Mouse (Mus musculus) kidney, postnatal 36 days (tissue): Measurements from ENCODE around the gene Hgd.

Experiments used
- DNase-seq, 2 experiments: peaks; one replicate each; pipeline ENCODE4 v3.0.0; 2021 to 2022; ENCODE audit warnings: mixed read lengths in 2 of 2

Gene Hgd

DNA sequence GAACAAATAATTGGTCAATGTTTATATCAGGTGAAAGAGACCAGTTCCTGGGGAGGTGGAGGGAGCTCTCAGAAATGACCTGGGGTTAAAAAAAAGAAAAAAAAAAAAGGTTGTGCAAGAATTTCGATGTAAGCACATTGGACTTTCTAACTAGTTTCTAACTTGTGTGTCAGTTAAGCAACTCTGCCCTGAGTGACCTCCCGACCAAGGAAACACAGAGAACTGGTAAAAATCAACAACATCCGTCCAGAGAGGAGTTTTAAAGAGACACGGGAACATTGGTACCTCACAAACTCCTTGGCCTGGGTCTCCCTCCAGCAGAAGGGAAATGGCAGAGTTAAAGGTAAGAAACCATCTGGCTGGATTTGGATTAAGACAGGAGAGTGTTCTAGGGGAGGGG lies at the start of gene Hgd:
Hgd (plus strand) TSS at position 160 of the 400 bp plus-strand sequence.
- peak; percentile 63 to 79 for DNase-seq

DNA sequence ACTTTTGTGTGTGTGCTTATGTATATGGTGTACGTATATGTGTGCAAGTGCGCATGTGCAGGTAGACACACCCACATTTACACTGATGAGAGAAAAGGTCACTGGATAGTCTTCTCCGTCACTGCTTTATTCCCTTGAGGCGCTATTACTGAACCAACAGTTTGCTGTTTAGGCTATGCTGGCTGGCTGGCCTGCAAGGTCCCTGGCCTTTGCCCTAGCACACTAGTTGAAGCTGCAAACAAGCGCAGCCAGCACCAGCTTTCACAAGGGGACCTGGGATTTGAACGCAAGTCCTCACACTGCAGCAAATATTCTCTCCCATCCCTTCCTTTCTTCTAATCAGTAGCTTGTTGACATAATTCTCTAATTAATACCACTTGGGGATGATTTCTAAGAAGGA lies 49.8 kb upstream of the Hgd start:
- peak; percentile 37 to 54 for DNase-seq

DNA sequence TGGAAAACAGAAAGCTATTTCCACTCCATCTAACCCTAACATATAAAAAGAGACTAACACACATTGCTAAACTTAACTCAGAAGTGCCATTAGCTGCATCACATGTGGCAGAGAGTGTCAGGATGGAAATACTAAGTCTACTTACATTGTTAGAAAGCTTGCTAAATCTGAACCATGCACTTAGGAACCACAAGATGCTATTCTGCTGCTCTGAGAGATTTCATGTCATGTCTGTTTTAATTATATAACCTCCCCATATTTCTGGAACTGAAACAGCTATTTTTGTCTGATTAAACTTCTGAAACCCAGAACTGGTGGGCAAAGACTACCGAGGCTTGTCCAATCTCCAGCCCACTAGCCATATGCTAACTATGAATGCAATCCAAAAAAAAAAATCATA lies 47.9 kb upstream of the Hgd start:
- no peak for DNase-seq

DNA sequence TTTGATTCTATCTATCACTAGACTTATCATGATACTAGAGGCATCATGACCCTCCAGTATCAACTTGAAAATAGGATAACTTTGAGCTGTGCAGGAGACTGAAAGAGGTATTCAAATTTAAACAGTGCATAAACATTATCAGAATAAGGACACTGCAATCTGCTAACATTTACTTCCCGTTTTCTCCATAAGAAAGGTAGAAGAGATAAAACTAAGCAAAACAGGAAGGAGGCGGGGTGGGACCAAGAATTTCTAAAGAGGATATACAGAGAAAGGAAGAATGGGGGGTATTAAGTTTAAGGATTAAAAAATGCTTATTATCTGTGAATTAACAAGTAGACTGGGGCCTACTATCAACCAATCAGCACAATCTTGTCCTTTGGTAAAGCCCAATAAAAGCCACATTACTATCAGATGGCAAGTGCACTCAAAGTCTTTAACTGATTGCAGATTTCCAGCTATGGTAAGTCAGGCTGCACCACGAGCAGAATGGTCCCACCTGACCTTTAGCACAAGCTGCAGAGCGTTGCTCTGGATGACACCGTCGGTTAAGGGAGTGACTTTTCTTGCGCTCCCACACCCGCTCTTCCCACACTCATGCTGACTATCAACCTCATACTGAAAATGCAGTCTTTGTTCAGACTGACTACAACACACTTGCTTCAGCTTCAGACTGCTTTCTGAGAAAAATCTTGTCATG lies 46.4 kb upstream of the Hgd start:
- no peak for DNase-seq

DNA sequence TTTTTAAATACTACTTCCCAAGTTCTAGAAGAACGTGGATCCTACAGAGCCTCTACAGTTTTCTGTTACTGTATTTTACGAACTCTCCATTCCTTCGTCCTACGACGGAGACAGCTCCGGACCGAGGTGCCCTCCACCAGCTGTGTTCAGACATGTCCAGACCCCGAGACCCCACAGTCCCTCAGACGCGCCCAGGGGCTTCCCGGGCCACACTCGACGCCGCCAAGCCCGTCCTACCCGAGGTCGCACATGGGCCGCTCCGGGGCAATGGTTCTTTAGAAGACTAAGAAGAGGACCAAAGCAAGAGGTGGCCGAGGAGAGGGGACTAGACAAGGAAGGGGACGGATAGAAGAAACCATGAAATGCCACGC lies 40.7 kb upstream of the Hgd start:
- no peak for DNase-seq

DNA sequence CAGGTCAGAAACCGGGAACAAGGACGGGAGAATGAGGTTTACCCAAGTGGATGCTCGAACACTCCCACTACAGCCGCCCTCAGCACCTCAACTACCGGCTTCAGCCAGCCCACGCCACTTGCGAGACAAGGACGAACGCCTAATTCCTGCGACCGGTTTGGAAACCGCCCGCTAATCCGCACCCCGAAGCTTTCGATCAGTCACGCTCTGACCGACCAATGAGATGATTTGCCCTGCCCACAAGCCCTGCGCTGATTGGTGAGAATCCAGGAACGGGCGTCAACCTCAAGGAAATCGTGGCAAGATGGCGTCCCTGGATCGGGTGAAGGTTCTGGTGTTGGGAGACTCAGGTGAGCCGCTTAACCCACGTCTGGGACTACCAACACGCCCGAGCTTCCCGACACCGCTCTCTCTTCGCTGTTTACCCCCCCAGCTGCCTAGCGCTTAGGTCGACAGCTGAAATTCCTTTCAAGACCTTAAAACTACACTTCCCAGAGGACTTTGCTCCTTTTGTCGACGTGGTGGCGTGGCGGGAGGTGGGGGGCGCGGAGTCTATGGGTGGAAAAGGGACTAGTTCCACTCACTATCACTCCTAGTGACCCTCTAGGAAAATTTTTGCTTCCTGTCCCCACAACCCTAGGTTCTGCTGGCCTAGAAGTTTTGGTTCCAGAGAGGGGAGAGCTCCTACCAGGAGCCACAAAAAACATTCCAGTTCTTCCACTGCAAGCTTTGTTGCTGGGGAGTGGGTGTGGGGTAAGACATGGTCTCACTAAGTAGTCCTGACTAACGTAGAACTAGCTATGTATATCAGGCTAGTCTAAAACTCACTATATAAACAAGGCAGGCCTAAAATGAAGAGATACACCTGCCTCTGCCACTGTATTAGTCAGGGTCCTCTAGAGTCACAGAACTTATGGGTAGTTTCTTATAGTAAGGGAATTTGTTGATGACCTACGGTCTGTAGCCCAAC lies 40.1 kb upstream of the Hgd start, which contains the start of the genes Gtf2e1 and Rabl3:
Gtf2e1 (minus strand) TSS at position 179 of the 970 bp plus-strand sequence.
Rabl3 (plus strand) TSS at position 275 of the 970 bp plus-strand sequence.
- peak; percentile 97 to 99 for DNase-seq

DNA sequence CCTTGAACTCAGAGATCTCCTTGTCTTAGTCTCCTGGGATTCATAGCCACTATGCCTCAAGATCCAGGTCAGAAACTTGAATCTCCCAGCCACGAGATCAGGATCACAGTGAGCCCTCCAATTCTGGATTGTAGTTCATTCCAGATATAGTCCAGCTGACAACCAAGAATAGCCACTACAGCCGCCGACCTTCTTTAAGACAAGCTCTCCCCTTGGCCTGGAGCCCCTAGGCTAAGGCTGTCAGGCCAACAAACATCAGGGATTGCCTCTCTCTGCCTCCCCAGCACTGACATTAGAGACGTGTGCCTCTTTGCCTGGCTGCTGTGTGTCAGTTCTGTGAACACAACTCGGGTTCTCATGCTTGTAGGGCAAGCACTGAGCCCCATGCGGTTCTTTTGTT lies 39.2 kb upstream of the Hgd start:
- no peak for DNase-seq

DNA sequence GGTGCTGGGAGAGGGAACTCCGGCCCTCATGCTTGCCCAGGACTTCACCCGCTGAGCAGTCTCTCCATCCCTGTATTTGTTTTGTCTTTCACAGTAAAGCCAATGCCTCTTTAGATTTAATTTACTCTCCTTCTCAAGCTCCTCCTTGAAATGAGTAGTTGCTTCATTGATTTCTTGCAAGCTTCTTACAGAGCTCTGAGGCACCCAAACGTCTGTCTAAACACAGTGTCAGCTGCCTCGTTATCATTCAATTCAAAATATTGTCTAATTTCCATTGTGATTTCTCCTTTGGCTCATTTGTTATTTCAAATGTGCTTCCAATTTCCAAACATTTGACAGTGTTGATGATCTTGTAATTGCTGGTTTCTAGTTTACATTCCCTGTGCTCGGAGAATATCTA lies 33.6 kb upstream of the Hgd start:
- no peak for DNase-seq

DNA sequence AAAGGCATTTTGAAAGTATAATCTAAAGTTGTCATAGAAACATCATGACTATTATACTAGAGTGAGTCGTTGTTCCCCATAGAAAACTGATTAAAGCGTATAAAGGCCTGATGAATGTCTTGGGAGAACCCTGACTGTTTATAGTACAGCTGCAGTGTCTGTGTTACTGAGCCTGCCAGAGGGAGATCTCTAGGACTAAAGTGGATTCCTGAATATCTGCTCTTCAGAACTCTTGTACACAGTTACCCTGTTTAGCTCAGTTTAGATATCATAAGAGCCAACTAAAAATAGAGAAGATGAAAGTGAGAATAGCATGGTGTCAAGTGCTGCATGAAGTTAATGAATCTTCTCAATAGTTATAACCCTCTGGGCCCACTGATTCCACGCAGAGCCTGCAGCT lies 29.7 kb upstream of the Hgd start:
- DNase-seq: no peak

DNA sequence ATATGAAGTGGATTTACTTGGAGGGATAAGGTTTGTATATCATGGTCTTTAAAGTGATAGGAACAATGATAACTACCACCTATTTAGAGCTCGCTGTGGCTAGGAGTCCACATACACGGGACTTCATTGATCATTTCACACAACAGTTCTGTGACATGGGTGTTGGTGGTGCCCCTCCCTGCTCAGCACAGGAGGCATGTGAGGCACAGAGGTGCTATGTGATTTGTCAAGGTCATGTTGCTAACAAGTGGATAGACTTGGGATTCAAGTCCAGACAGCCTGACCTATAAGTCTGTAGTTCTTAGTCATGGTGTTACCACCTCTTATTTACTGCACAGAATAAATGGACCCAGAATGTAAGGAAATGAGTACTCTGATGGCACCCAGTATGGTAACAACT lies 29.0 kb upstream of the Hgd start:
- DNase-seq: no peak

DNA sequence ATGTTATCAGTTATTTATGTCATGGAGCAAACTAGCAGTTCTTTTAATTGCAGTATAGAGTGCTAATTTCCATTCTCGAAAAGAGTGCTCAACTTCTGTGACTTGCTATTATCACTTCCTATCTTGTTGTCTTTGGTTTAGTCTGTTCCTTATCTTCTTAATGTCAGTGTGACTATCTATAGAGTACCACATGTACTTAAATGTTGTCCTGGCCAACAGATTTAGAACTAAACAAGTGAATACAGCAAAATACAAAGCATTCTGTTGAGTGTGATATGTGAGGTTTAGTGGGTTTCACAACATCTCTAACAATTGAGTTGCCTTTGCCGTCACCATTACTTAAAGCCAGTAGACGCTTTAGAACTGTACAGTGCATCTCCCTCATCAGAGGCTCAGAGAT lies 27.1 kb upstream of the Hgd start:
- DNase-seq: no peak

DNA sequence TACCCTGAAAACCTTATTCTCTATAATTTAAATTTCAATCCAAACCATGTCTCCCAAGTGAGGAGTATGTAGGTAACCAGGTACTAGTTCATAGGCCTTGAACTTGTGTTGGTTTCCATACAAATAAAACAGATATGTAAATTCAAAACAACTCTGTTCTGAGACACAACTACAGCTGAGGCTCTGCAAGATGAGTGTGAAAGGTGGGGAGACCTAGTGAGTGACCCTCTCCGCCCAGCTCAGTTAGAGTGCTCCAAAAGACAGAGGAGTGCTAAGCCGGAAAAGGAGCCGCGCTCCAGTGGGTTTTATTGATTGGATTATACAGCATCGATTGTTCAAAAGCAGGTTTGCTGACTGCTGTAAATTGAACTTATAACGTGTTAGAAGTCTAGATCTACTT lies 17.5 kb upstream of the Hgd start:
- DNase-seq: no peak

DNA sequence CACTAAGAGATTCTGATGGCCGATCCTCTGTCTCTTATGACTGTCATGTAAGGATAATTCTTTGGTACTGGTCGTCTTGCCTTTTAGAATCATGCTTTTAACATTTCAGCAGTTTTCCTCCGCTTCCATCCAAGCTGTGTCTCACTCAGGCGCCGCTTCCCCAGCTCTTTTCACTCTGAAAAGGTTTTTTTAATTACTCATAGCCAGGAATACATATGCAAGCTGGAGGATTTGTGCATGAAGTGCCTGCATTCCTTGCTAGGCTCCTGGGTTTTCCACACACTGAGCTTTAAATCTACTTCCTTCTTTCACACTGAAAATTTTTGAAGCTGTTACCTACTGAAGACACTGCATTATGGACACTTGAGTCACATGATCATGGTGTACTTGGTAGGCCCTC lies 17.0 kb upstream of the Hgd start:
- no peak for DNase-seq

DNA sequence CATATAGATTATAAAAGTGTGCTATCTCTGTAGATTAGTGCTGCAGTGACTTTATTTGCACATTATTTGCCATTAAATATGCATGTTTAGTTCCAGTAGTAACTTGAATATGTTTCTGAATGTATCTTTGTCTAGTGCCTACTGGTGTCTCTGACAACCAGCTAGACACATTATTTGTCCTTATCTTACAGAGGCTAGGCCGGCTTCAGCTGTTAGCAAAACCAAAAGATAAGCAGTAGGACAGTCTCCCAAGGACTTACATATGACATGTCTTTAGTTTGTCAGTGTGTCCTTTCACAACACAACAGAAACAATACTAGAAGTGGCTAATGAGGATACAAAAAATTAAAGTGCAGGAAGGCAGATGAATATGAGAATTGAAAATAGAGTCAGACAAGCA lies 14.8 kb upstream of the Hgd start:
- DNase-seq: no peak

DNA sequence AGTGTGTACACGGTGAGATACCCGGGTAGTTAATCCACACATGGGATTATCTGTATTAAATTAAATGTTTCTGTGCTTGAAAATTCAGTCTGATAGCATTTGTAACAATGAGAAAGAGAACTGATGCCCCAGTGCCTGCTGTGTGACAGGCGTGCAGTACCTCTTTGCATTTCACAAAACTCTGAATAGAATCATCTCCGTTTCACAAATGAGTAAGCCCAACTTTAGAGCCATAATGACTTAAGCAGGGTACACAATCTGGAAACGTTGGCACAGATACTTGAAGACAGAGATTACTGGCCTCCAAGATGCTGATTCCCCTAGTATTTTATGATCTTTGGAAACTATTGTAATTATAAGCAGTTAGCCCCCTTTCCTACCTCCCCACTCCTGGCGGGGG lies 13.8 kb upstream of the Hgd start:
- DNase-seq: no peak

DNA sequence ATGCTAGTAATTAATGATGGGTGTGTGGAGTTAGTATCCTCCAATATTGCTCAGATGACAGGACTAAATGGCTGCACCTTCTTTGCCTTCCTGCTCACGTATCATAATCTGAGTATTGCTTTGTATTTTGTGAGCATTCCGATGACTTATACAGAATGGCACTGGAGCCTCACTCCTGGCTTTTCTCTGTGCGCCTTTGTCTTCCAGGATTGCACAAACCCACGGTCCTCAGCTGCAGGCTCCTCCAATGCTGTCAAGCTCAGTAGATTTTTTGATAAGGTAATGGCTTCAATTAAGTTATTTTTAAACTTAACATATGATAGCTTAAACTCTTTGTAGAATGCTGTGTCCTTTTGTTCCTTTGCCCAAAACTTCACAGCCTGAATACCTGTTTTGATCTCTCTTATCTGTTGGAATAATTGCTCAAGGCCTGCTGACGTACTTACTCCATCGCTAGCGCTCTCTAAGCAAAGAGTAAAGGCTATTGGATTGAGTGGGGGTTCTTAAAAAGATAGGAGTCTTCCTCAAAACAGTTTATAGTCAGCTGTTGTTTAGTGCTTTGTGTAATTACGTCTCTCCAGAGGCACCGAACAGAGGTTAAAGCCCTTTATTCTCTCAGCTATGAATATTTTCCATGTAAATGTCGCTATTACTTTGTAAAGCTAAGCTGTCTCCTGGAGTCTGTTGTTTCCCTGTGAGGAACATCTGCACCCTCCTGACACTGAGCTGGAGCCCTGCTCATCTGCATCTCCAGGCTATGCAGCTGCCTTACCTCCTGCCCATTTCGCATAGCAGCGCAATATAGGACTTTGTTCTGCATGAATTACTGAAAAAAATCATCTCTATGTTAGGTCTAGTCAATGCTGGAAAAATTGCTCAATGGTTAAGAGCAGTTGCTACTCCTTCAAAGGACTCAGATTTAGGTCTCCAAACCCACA lies 12.6 kb upstream of the Hgd start:
- DNase-seq: no peak

DNA sequence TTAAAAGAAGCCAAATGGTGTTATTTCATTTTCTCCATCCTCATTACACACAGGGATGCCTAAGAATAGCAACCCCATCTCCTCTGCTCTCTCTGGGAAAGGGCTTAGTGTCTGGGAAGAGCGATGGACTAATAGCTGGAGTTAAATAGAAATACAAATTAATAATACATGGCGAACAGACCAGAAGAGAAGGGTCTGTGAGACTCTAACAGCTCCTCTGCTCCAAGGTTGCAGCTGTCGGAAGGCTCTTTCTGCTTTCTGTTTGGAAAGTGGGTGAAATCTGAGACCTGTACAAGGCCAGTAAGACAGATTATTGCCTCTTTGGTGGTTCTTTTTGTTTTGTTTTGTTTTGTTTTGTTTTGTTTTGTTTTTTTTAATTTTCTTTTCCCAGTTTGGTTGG lies 8.4 kb upstream of the Hgd start:
- DNase-seq: no peak

DNA sequence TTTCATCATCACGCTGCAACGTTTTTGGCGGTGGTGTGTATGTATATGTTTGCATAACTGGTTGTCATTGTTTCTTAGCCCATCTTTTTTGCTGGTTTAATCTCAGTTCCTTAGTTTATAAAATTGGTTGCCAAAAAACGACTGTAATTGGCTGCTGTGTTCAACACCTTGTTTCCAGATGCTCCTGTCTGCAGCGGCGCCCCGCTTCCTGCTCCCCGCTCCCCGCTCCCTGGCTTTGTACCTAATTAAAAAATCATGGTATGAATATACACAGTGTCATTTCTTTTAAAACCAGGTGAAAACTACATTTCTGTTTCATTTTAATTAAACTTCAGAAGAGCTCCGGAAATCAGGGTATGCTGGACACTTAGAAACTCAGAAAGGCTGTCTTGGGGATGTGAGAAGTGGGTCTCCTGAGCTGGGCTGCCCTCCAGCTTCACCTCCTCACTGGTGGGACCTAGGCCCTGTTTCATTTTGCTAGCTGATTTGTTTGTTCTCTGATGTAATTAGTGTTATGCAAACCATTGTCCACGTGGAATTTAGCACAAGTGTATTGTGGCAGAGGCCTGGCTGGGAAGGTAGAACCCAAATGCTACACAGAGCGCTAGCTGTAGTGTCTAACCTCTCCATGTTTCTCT lies 7.7 kb upstream of the Hgd start:
- DNase-seq: no peak

DNA sequence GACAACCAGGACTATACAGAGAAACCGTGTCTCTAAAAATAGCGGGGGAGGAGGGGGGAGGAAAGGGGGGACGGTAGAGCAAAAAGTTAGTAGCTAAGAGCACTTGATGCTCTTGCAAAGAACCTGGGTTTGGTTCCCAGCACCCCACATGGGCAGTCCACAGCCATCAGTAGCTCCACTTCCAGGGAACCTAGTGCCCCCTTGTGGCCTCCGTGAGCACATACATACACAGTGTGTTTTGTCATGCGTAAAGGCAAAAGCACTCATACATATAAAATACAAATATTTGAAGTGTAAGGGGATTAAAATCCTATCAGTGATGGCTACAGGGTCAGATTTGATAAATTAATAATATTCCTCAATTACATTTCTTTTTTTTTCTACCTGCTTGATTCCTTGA lies 6.9 kb upstream of the Hgd start:
- no peak for DNase-seq

DNA sequence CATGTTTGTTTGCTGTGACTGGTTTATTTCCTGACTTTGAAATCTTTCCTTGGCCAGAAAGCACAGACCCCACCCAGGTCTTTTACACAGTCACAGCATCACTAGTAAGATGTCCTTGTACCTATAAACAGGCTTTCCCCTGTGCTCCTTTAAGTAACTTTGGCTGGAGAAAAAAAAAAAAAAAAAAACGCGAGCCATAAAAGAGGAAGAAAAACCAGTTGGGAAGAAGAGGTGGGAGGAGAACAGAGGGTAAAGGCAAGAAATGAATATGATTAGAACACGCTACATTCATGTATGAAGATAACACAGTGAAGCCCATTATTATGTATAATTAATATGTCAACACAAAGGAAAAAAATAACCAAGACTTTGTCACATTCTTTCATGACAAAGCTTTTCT lies 4.6 kb upstream of the Hgd start:
- DNase-seq: no peak

DNA sequence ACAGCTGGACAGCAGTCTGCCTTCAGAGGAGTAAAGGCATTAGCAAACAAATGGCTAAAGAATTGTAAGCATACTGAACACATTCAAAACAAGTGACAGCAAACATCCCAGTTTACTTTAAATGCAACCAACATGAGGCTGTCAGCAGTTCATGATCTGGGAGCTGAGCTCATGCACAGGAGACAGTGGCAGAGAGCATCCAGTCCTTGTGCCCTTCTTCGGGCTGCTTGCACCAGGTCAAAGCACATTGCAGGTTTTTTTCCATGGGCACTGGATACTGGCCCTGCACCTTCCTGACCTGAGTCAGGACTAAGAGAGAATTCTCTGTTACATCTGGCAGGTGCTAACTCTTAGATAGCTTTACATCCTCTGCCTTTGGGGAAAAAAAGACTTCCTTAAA lies 362 bp upstream of the Hgd start:
- peak; percentile 50 to 56 for DNase-seq

DNA sequence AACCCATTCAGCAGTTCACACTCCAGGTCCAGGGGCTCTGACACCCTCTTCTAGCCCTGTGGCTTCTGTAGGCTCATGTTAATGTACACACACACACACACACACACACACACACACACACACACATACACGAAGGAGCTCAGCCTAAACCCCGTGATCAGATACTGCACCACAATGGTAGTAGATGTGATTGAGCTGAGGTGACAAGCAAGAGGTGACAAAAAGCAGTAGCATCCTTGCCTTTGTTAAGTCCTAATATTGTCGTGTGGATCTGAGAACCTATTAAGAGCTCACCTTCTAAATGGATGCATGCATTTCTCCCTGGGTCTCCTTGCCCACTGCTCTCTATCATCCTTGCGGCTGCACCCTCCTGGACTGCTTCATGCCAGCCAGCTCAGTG lies 698 bp downstream of the Hgd start:
- DNase-seq: peak in 1 of 2 experiments; percentile 20
